Comparison of ENCODE assay signal across 31 mouse cellular contexts in genomic region chr17:55736675-55737074, GRCm38 (mm10). TPM values are rescaled to one million over a fixed set of nuclear protein-coding genes. Genes with fewer than 3 reads are reported as not detected.
DNase-seq lines count a peak whose midpoint lies in the region; ATAC-seq and TF ChIP-seq lines count a peak whose summit lies in the region.
"Had no signal": no experiment of that assay in that cellular context is flagged by ENCODE, and none has a peak within 500 bp of the region (broad histone marks: within the 10 kb centered on the region; RNA-seq: fewer than 3 reads in every experiment).

No protein-coding gene starts in this region.

- no peaks in the 10 kb centered on the region for H3K36me3 ChIP-seq in kidney, adult 2 months (ENCODE audit: control insufficient read depth, insufficient read depth, low read length)
- H3K36me3 ChIP-seq: embryonic facial prominence, embryonic 12.5 days; heart, embryonic 13.5 days; limb, embryonic 10.5 days; limb, embryonic 15.5 days; liver, embryonic 15.5 days; midbrain, embryonic 12.5 days; neural tube, embryonic 13.5 days had no signal

- TF ChIP-seq CTCF in kidney, adult 2 months (conservative IDR thresholded peaks at IDR 0.05; ENCODE audit: insufficient read depth, insufficient read length, low read depth, low read length), result no peak

- H3K4me1 ChIP-seq in kidney, adult 2 months (ENCODE audit: control insufficient read depth, insufficient read depth, low read length), result no peaks in the 10 kb centered on the region
- H3K4me1 ChIP-seq: embryonic facial prominence, embryonic 12.5 days; heart, embryonic 13.5 days; limb, embryonic 10.5 days; limb, embryonic 15.5 days; liver, embryonic 15.5 days; midbrain, embryonic 12.5 days; neural tube, embryonic 13.5 days had no signal

- peak; percentile 99 for ATAC-seq in megakaryocyte, adult 5-6 weeks (ENCODE audit: poor library complexity, severe bottlenecking)
- ATAC-seq: forebrain, embryonic 14.5 days; hindbrain, embryonic 16.5 days had no signal

- H3K4me3 ChIP-seq in kidney, adult 2 months (ENCODE audit: insufficient read depth, low read depth, low read length), result no peak overlapping the region
- H3K4me3 ChIP-seq: embryonic facial prominence, embryonic 12.5 days; heart, embryonic 13.5 days; limb, embryonic 10.5 days; limb, embryonic 15.5 days; liver, embryonic 15.5 days; megakaryocyte, embryonic 14.5 days; midbrain, embryonic 12.5 days; neural tube, embryonic 13.5 days had no signal

- TF ChIP-seq POLR2A in kidney, adult 2 months (IDR thresholded peaks at IDR 0.05; ENCODE audit: low read depth, low read length), result no peak

- H3K27me3 ChIP-seq in kidney, adult 2 months (replicated peaks; ENCODE audit: control insufficient read depth, insufficient read depth, low read length), result no peaks in the 10 kb centered on the region
- H3K27me3 ChIP-seq: embryonic facial prominence, embryonic 12.5 days; heart, embryonic 13.5 days; limb, embryonic 15.5 days; liver, embryonic 15.5 days; megakaryocyte, embryonic 14.5 days; midbrain, embryonic 12.5 days; neural tube, embryonic 13.5 days had no signal

- 85% methylated on average over 1 of the region's 1 CpGs for WGBS in kidney, adult 2 months

- H3K27ac ChIP-seq in kidney, adult 2 months (ENCODE audit: insufficient read depth, low read depth, low read length), result no peak overlapping the region
- H3K27ac ChIP-seq: embryonic facial prominence, embryonic 12.5 days; heart, embryonic 13.5 days; limb, embryonic 10.5 days; limb, embryonic 15.5 days; liver, embryonic 15.5 days; midbrain, embryonic 12.5 days; neural tube, embryonic 13.5 days; stomach, postnatal 0 days had no signal

- peak; percentile 10 for DNase-seq in kidney, adult 2 months
- no peak for DNase-seq in kidney, postnatal 25 days
- DNase-seq in brain, adult 2 months (ENCODE audit: low read depth, low spot score), result peak; percentile 3
- no peak for DNase-seq in cerebellum, postnatal 10 days
- no peak for DNase-seq in adrenal gland, postnatal 25 days
- DNase-seq in adrenal gland, postnatal 36 days, result no peak
- DNase-seq: adrenal gland, postnatal 10 days; cerebellum, adult 8-10 months; cerebellum, postnatal 36 days; embryo, embryonic 11 days; gastrocnemius, postnatal 36 days; heart, postnatal 10 days; kidney, adult 18-20 months; kidney, postnatal 4 days; lung, embryonic 14.5 days; lung, postnatal 14 days; thymus, adult 18-20 months; thymus, postnatal 25 days had no signal

RNA-seq across cellular contexts. Expression of gene Adgre4, which starts 13.1 kb away (rescaled TPM):
- polyA plus RNA-seq in kidney, adult 2 months (2012; rRNA removed), result 0.20 and 0.59 TPM in 2 replicates
- 31.8 and 37.3 TPM in 2 replicates for total RNA-seq in megakaryocyte, adult 5-6 weeks (2015)
- total RNA-seq in megakaryocyte, adult 5-6 weeks (2017), result 18.7 and 20.1 TPM in 2 replicates
- total RNA-seq in adrenal gland, postnatal 25 days (2021), result 0.33 TPM in 1 of 2 replicates, not detected in the other
- total RNA-seq in adrenal gland, postnatal 36 days (2021), result under 1 TPM; 0.26 to 0.93 TPM
- total RNA-seq: left cerebral cortex, postnatal 10 days had no signal
- polyA plus RNA-seq: embryonic facial prominence, embryonic 12.5 days had no signal

RNA-seq across cellular contexts. Expression of gene Pot1b, which starts 24.2 kb away (rescaled TPM):
- 1.5 and 2.0 TPM in 2 replicates for polyA plus RNA-seq in kidney, adult 2 months (2012; rRNA removed)
- total RNA-seq in megakaryocyte, adult 5-6 weeks (2015), result 37.6 and 39.6 TPM in 2 replicates
- total RNA-seq in megakaryocyte, adult 5-6 weeks (2017), result 67.6 and 74.7 TPM in 2 replicates
- 8.2 and 12.5 TPM in 2 replicates for total RNA-seq in adrenal gland, postnatal 25 days (2021)
- total RNA-seq in adrenal gland, postnatal 36 days (2021), result 1 to 10 TPM; 6.2 to 8.6 TPM

Comparison
In these comparisons a context has a peak if more than half of its experiments do, and no peak if none do; other contexts are left out.
1. DNase-seq: peak in kidney, adult 2 months (single experiment) and brain, adult 2 months (single experiment); none in kidney, postnatal 25 days (0 of 2), cerebellum, postnatal 10 days (0 of 2), adrenal gland, postnatal 25 days (single experiment) and adrenal gland, postnatal 36 days (0 of 2).
2. RNA of gene Adgre4, which starts 13.1 kb away (total RNA-seq): 18.7 to 37.3 TPM in megakaryocyte, adult 5-6 weeks; 0.26 to 0.93 TPM in adrenal gland, postnatal 36 days and 0.33 TPM in adrenal gland, postnatal 25 days; every median in the first group is over 10 times any median in the second.